Mouse (Mus musculus) testis, adult 2 months (tissue): Measurements from ENCODE around the gene Pqlc2.

Source experiments
- CTCF ChIP-seq: fragments of 200-500 bp; IDR thresholded peaks from 2 replicates; pipeline ENCODE4 v1.5.1; 2012; ENCODE audit warnings: low read depth, mild to moderate bottlenecking, inconsistent platforms, low read length, moderate library complexity; ENCODE audit not compliant: control insufficient read depth, insufficient read depth, insufficient replicate concordance
- POLR2A ChIP-seq: fragments of 200-500 bp; IDR thresholded peaks from 2 replicates; pipeline ENCODE4 v1.6.1; 2012; ENCODE audit warnings: low read depth, mild to moderate bottlenecking, inconsistent platforms, low read length, moderate library complexity; ENCODE audit not compliant: control insufficient read depth

- TF ChIP-seq POLR2A (no peak), CTCF (no peak)
These were observed 60.5 kb downstream of the Pqlc2 start for GRCm38 (mm10) chr4:139250043-139250442.
